Mouse (Mus musculus) neural tube, embryonic 11.5 days (tissue): ENCODE measurements around the gene Pde3a. TPM values are rescaled to one million over a fixed set of nuclear protein-coding genes. Genes with fewer than 3 reads are reported as not detected.

Source experiments
- ATAC-seq: fragments of 200-750 bp; cut with Nextera tagmentation; 2 replicates; pipeline ENCODE4 v1.8.0; 2017; ENCODE audit warnings: moderate number of reproducible peaks, mild to moderate bottlenecking, moderate TSS enrichment, moderate library complexity; ENCODE audit not compliant: insufficient read depth, low FRiP score, low TSS enrichment
- DNase-seq: peaks from one replicate; pipeline ENCODE4 v3.0.0-alpha.2; 2015; ENCODE audit warnings: low spot score
- H3K27ac ChIP-seq: fragments of 300-500 bp; sonication (generic); 2 replicates; pipeline ENCODE4 v1.5.1; 2014; ENCODE audit warnings: low read depth, mild to moderate bottlenecking, low read length
- H3K27me3 ChIP-seq: fragments of 300-500 bp; sonication (generic); 2 replicates; pipeline ENCODE4 v1.6.1; 2014; ENCODE audit warnings: mild to moderate bottlenecking, low read length, mixed read lengths; ENCODE audit not compliant: control insufficient read depth, insufficient read depth
- H3K36me3 ChIP-seq: fragments of 300-500 bp; sonication (generic); 2 replicates; pipeline ENCODE4 v1.6.1; 2014; ENCODE audit warnings: mild to moderate bottlenecking, low read length, moderate library complexity, mixed read lengths; ENCODE audit not compliant: control insufficient read depth, insufficient read depth
- H3K4me1 ChIP-seq: fragments of 300-500 bp; sonication (generic); 2 replicates; pipeline ENCODE4 v1.6.1; 2014; ENCODE audit warnings: low read length, mixed read lengths; ENCODE audit not compliant: control insufficient read depth, insufficient read depth
- H3K4me2 ChIP-seq: fragments of 300-500 bp; sonication (generic); 2 replicates; pipeline ENCODE4 v1.6.1; 2014; ENCODE audit warnings: low read depth, mild to moderate bottlenecking, moderate library complexity
- H3K4me3 ChIP-seq: fragments of 300-500 bp; sonication (generic); 2 replicates; pipeline ENCODE4 v1.5.1; 2014; ENCODE audit warnings: low read depth, low read length
- H3K9ac ChIP-seq: fragments of 300-500 bp; sonication (generic); 2 replicates; pipeline ENCODE4 v1.6.1; 2014; ENCODE audit warnings: mild to moderate bottlenecking, low read length
- H3K9me3 ChIP-seq: fragments of 300-500 bp; sonication (generic); 2 replicates; pipeline ENCODE4 v1.6.1; 2016; ENCODE audit warnings: low read length; ENCODE audit not compliant: control insufficient read depth
- WGBS: fragments of 180-500 bp; shearing (Covaris S2); extraction: QIAGEN DNeasy Blood & Tissue Kit; methylation state at CpG from one replicate; pipeline ENCODE4 v1.1.7; 2014; 5-methylcytosine and 5-hydroxymethylcytosine counted together
- polyA plus RNA-seq: library from polyadenylated mRNA; unstranded; fragments of >200 nt; fragmentation: Nextera tagmentation; extraction: Ambion mirVana; gene quantifications from 2 replicates; pipeline ENCODE4 v1.2.1, GENCODE M21; 2014

Pde3a gene
- polyA plus RNA-seq, 1 experiment from 2014 or later, result 1.4 TPM

GRCm38 (mm10) chr6:141254956-141255355, 5.9 kb downstream of the Pde3a start:
- no peaks in the 10 kb centered on the region for H3K9me3 ChIP-seq
- WGBS, result 75% methylated on average over 4 of the region's 4 CpGs
- no peak overlapping the region for H3K4me3 ChIP-seq
- H3K27ac ChIP-seq, result no peak overlapping the region
- ATAC-seq (no peak), DNase-seq (no peak)
- H3K4me2 ChIP-seq, result no peak overlapping the region
- no peak overlapping the region for H3K9ac ChIP-seq
- H3K36me3 ChIP-seq, result no peaks in the 10 kb centered on the region
- H3K4me1 ChIP-seq, result no peaks in the 10 kb centered on the region
- H3K27me3 ChIP-seq, result peaks cover 14% of the 10 kb centered on the region

DNA sequence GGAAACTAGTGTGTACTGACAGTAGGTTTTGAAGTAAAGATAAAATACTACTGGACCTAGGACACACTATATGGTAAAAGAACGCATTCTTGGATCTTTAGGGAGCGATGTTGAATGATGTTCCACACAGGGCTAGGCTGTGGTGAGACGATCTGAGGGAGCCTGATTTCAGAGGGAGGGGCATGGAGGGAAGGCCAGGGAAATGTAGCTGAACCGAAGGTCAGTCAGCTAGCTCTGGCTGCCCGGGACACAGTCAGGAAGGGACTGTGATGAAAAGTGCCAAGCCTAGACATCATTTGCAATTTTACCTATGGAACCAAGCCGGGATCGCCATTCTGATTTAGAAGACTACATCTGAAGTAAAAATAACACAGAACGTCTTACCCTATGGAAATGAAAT, 7.8 kb downstream of the Pde3a start:
- H3K9me3 ChIP-seq, result no peaks in the 10 kb centered on the region
- DNase-seq, result no peak
- no peak overlapping the region for H3K4me3 ChIP-seq
- 71% methylated on average over 8 of the region's 8 CpGs for WGBS
- no peak overlapping the region for H3K4me2 ChIP-seq
- H3K27ac ChIP-seq, result no peak overlapping the region
- no peaks in the 10 kb centered on the region for H3K27me3 ChIP-seq
- no peaks in the 10 kb centered on the region for H3K36me3 ChIP-seq
- no peaks in the 10 kb centered on the region for H3K4me1 ChIP-seq
- no peak for ATAC-seq
- no peak overlapping the region for H3K9ac ChIP-seq

DNA sequence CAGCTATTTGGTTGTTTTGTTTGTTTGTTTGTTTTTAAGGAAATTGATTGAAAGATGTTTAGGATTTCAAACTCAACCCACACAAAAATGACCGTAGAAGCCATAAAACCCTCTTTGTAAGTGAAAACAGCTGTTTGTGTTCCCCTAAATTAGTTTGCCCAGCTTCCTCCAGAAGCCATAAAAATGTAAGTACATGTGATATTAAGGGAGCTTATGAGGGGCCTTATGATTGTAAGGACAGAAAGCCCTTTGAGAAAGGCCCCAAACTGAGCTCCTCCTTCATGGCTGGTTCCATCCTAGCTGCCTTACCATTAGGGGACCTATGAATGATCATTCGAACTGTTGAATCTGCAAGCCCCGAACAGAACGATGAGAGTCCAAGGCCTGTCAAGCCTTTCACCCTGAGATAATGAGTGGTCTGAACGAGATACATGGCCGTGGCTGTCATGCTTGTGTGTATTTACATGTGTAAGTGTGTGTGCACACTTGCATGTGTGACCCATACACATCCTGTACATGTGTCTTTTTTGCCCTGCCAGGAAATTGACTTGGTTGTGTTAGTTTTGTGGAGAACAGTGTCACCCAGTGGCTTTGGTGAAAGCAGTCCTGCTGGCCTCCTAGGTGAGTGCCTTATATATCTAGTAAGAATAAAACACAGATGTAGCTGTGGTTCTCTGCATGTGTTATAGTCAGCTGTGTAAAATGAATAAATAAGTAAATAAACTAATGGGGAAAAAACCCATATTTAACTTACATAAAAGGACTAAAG, 8.5 kb downstream of the Pde3a start:
- DNase-seq, result no peak
- WGBS, result 86% methylated on average over 6 of the region's 6 CpGs
- ATAC-seq, result no peak

GRCm38 (mm10) chr6:141265257-141265656, 16.2 kb downstream of the Pde3a start:
- no peaks in the 10 kb centered on the region for H3K4me1 ChIP-seq
- 95% methylated on average over 4 of the region's 4 CpGs for WGBS
- no peaks in the 10 kb centered on the region for H3K36me3 ChIP-seq
- no peak for ATAC-seq
- H3K27me3 ChIP-seq, result no peaks in the 10 kb centered on the region
- no peak overlapping the region for H3K4me2 ChIP-seq
- DNase-seq, result no peak
- no peak overlapping the region for H3K27ac ChIP-seq
- H3K4me3 ChIP-seq, result no peak overlapping the region
- no peaks in the 10 kb centered on the region for H3K9me3 ChIP-seq
- H3K9ac ChIP-seq, result no peak overlapping the region

More for the DNA sequence above, 8.5 kb downstream of the Pde3a start:
- H3K36me3 ChIP-seq, result no peaks in the 10 kb centered on the region
- H3K27ac ChIP-seq, result no peak overlapping the region
- H3K4me2 ChIP-seq, result no peak overlapping the region
- H3K9me3 ChIP-seq, result no peaks in the 10 kb centered on the region
- H3K4me1 ChIP-seq, result no peaks in the 10 kb centered on the region
- no peak overlapping the region for H3K4me3 ChIP-seq
- H3K27me3 ChIP-seq, result no peaks in the 10 kb centered on the region
- no peak overlapping the region for H3K9ac ChIP-seq

GRCm38 (mm10) chr6:141267888-141268570, 19.0 kb downstream of the Pde3a start:
- Histone ChIP-seq H3K4me1 (no peaks in the 10 kb centered on the region), H3K9me3 (no peaks in the 10 kb centered on the region), H3K4me2 (no peak overlapping the region), H3K9ac (no peak overlapping the region), H3K27me3 (no peaks in the 10 kb centered on the region), H3K36me3 (no peaks in the 10 kb centered on the region), H3K4me3 (no peak overlapping the region), H3K27ac (no peak overlapping the region)
- WGBS, result 95% methylated on average over 11 of the region's 11 CpGs
- no peak for DNase-seq
- ATAC-seq, result no peak

DNA sequence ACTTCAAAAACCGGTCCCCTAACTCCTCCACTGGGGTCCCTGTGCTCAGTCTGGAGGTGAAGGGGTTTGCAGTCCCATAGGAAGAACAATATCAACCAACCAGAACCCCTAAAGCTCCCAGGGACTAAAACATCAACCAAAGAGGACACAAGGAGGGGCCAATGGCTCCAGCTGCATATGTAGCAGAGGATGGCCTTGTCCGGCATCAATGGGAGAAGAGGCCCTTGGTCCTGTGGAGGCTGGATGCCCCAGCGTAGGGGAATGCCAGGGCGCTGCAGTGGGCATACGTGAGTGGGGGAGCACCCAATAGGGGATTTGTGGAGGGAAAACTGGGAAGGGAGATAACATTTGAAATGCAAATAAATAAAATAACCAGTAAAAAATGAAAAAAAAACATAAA, 19.8 kb downstream of the Pde3a start:
- Histone ChIP-seq H3K9me3 (no peaks in the 10 kb centered on the region), H3K27me3 (no peaks in the 10 kb centered on the region), H3K36me3 (no peaks in the 10 kb centered on the region), H3K4me2 (no peak overlapping the region), H3K27ac (no peak overlapping the region), H3K9ac (no peak overlapping the region), H3K4me3 (no peak overlapping the region), H3K4me1 (no peaks in the 10 kb centered on the region)
- ATAC-seq, result no peak
- DNase-seq, result no peak
- 94% methylated on average over 5 of the region's 5 CpGs for WGBS

- H3K36me3 ChIP-seq, result no peaks in the 10 kb centered on the region
- 89% methylated on average over 5 of the region's 5 CpGs for WGBS
- no peaks in the 10 kb centered on the region for H3K27me3 ChIP-seq
- H3K4me3 ChIP-seq, result no peak overlapping the region
- H3K27ac ChIP-seq, result no peak overlapping the region
- no peaks in the 10 kb centered on the region for H3K9me3 ChIP-seq
- H3K4me1 ChIP-seq, result no peaks in the 10 kb centered on the region
- ATAC-seq (no peak), DNase-seq (no peak)
- H3K9ac ChIP-seq, result no peak overlapping the region
- H3K4me2 ChIP-seq, result no peak overlapping the region
Measured at GRCm38 (mm10) chr6:141271133-141271532, 22.1 kb downstream of the Pde3a start.

DNA sequence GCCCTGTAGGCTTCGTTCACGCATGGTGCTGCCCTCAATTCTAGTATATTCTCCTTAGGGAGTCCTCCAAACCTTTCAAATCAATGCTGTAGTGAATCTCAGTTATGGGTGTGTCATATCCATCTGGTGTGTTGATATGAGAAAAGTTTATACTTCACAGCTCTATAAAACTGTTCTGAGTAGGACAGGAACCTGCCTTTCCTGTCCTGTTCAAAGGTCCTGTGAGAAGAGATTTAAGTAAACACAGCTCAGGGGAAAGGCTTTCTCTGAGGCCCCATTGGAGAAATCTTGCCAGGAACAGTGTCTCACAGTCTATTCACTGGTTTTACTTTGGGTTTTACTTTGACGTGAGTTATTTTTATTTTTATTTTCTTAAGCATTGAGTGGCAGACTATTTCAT, 22.5 kb downstream of the Pde3a start:
- Histone ChIP-seq H3K9me3 (no peaks in the 10 kb centered on the region), H3K27me3 (no peaks in the 10 kb centered on the region), H3K36me3 (no peaks in the 10 kb centered on the region), H3K4me2 (no peak overlapping the region), H3K4me1 (no peaks in the 10 kb centered on the region), H3K4me3 (no peak overlapping the region), H3K27ac (no peak overlapping the region), H3K9ac (no peak overlapping the region)
- DNase-seq (no peak), ATAC-seq (no peak)
- WGBS, result 85% methylated on average over 3 of the region's 3 CpGs

DNA sequence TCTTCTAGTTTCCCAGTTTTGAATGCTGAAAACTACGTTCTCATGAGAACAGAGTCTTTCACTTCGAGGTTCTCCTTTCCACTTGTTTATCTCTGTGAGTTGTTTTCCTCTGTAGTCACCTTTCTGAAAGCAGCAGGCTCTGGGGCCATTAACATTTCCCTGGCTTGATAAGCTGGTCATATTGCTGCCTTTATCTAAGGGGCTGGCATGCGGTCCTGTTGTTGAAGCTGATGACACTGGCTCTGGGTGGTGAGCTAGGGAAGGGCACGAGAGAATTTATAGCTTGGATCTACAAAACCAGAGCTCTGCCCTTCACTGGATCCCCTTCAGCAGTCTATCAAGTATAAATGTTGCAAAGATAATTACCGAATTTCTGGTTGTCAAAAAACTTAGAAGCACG, 24.6 kb downstream of the Pde3a start:
- Histone ChIP-seq H3K9ac (no peak overlapping the region), H3K4me2 (no peak overlapping the region), H3K4me3 (no peak overlapping the region), H3K4me1 (no peaks in the 10 kb centered on the region), H3K27ac (no peak overlapping the region), H3K36me3 (no peaks in the 10 kb centered on the region), H3K9me3 (no peaks in the 10 kb centered on the region), H3K27me3 (no peaks in the 10 kb centered on the region)
- WGBS, result 92% methylated on average over 6 of the region's 6 CpGs
- ATAC-seq (no peak), DNase-seq (no peak)
